Comparison of ENCODE assay signal across 15 mouse cellular contexts in genomic region chr11:89804822-89805221, GRCm38 (mm10). TPM values are rescaled to one million over a fixed set of nuclear protein-coding genes. Genes with fewer than 3 reads are reported as not detected.
DNase-seq lines count a peak whose midpoint lies in the region; ATAC-seq and TF ChIP-seq lines count a peak whose summit lies in the region.
"Had no signal": no experiment of that assay in that cellular context is flagged by ENCODE, and none has a peak within 500 bp of the region (broad histone marks: within the 10 kb centered on the region; RNA-seq: fewer than 3 reads in every experiment).

No protein-coding gene starts in this region.

- H3K4me2 ChIP-seq in heart, embryonic 12.5 days: peak overlapping the region; percentile 57
- no peak overlapping the region for H3K4me2 ChIP-seq in lung, postnatal 0 days (replicated peaks; ENCODE audit: low read depth, low read length)
- no peak overlapping the region for H3K4me2 ChIP-seq in hindbrain, embryonic 16.5 days (ENCODE audit: low read length)
- H3K4me2 ChIP-seq: liver, embryonic 13.5 days; stomach, embryonic 15.5 days had no signal

- intact Hi-C loops in heart, adult 2 months (cut with DNase I): no loop called here

- TF ChIP-seq EP300 in heart, adult 2 months (IDR thresholded peaks at IDR 0.05; ENCODE audit: insufficient read depth, low read depth, low read length): no peak
- TF ChIP-seq EP300 in lung, postnatal 0 days (IDR thresholded peaks at IDR 0.05): no peak

- H3K4me1 ChIP-seq in heart, embryonic 12.5 days (replicated peaks): peaks cover 19% of the 10 kb centered on the region
- no peaks in the 10 kb centered on the region for H3K4me1 ChIP-seq in heart, adult 2 months (ENCODE audit: control insufficient read depth, insufficient read depth, low read length)
- no peaks in the 10 kb centered on the region for H3K4me1 ChIP-seq in lung, postnatal 0 days (ENCODE audit: insufficient read depth, low read depth, low read length)
- peaks cover 7% of the 10 kb centered on the region for H3K4me1 ChIP-seq in hindbrain, embryonic 16.5 days (ENCODE audit: control insufficient read depth, insufficient read depth, low read depth, low read length)
- H3K4me1 ChIP-seq: liver, embryonic 13.5 days; megakaryocyte, embryonic 14.5 days had no signal

- H3K4me3 ChIP-seq in heart, embryonic 12.5 days: no peak overlapping the region
- H3K4me3 ChIP-seq in heart, adult 2 months: no peak overlapping the region
- H3K4me3 ChIP-seq in lung, postnatal 0 days (ENCODE audit: low read depth, low read length): no peak overlapping the region
- H3K4me3 ChIP-seq in hindbrain, embryonic 16.5 days (ENCODE audit: low read length): no peak overlapping the region
- H3K4me3 ChIP-seq: gastrocnemius, adult 2 months; left cerebral cortex, adult 2 months; liver, embryonic 13.5 days; megakaryocyte, embryonic 14.5 days; stomach, embryonic 15.5 days had no signal

- 0 out of 2 replicates have a peak overlapping the region, but pooled peaks have one; percentile 12 for H3K9ac ChIP-seq in heart, embryonic 12.5 days
- no peak overlapping the region for H3K9ac ChIP-seq in heart, adult 2 months (ENCODE audit: low read depth, low read length)
- H3K9ac ChIP-seq in lung, postnatal 0 days (replicated peaks; ENCODE audit: low read depth): no peak overlapping the region
- no peak overlapping the region for H3K9ac ChIP-seq in hindbrain, embryonic 16.5 days (ENCODE audit: low read depth, low read length)
- H3K9ac ChIP-seq: liver, embryonic 13.5 days; stomach, embryonic 15.5 days had no signal

- DNase-seq in heart, adult 2 months: no peak
- DNase-seq in lung, postnatal 0 days (ENCODE audit: low spot score): peak; percentile 15
- no peak for DNase-seq in lung, postnatal 14 days
- DNase-seq in retina, embryonic 14.5 days (ENCODE audit: low spot score): peak; percentile 3
- no peak for DNase-seq in T-cell, adult 2 months (ENCODE audit: low spot score)
- no peak for DNase-seq in lung, postnatal 36 days
- DNase-seq: cerebellum, postnatal 25 days; gastrocnemius, adult 2 months; kidney, postnatal 36 days; liver, embryonic 13.5 days had no signal

- no peak for TF ChIP-seq CTCF in heart, adult 2 months (IDR thresholded peaks at IDR 0.05)
- no peak for TF ChIP-seq CTCF in lung, postnatal 0 days (IDR thresholded peaks at IDR 0.05)

- ATAC-seq in heart, embryonic 12.5 days (ENCODE audit: insufficient number of reproducible peaks, low FRiP score): no peak
- no peak for ATAC-seq in lung, postnatal 0 days
- ATAC-seq in hindbrain, embryonic 16.5 days: peak; percentile 81

- no peaks in the 10 kb centered on the region for H3K9me3 ChIP-seq in heart, embryonic 12.5 days (replicated peaks)
- no peaks in the 10 kb centered on the region for H3K9me3 ChIP-seq in lung, postnatal 0 days (ENCODE audit: low read length)
- H3K9me3 ChIP-seq in hindbrain, embryonic 16.5 days (ENCODE audit: control insufficient read depth, low read length): no peaks in the 10 kb centered on the region
- H3K9me3 ChIP-seq: liver, embryonic 13.5 days; stomach, embryonic 15.5 days had no signal

- WGBS in heart, embryonic 12.5 days: 13% methylated on average over 5 of the region's 5 CpGs
- 28% methylated on average over 5 of the region's 5 CpGs for WGBS in heart, adult 2 months
- 14% methylated on average over 5 of the region's 5 CpGs for WGBS in lung, postnatal 0 days
- 47% methylated on average over 5 of the region's 5 CpGs for WGBS in hindbrain, embryonic 16.5 days

- TF ChIP-seq POLR2A in heart, adult 2 months (IDR thresholded peaks at IDR 0.05; ENCODE audit: insufficient read depth, low read depth, low read length): no peak

- H3K27ac ChIP-seq in heart, embryonic 12.5 days (ENCODE audit: poor library complexity, severe bottlenecking): no peak overlapping the region
- no peak overlapping the region for H3K27ac ChIP-seq in heart, adult 2 months
- no peak overlapping the region for H3K27ac ChIP-seq in lung, postnatal 0 days (ENCODE audit: low read length)
- H3K27ac ChIP-seq in hindbrain, embryonic 16.5 days (ENCODE audit: low read depth, low read length): peak overlapping the region; percentile 48; the same call in 1 of the 2 replicates
- H3K27ac ChIP-seq: gastrocnemius, adult 2 months; left cerebral cortex, adult 2 months; liver, embryonic 13.5 days; stomach, embryonic 15.5 days had no signal

- peaks cover 12% of the 10 kb centered on the region for H3K27me3 ChIP-seq in heart, embryonic 12.5 days (replicated peaks)
- H3K27me3 ChIP-seq in heart, adult 2 months (ENCODE audit: control insufficient read depth, insufficient read depth, low read length): no peaks in the 10 kb centered on the region; the same call in 1 of the 2 replicates
- no peaks in the 10 kb centered on the region for H3K27me3 ChIP-seq in lung, postnatal 0 days (replicated peaks; ENCODE audit: insufficient read depth, low read length)
- no peaks in the 10 kb centered on the region for H3K27me3 ChIP-seq in hindbrain, embryonic 16.5 days (replicated peaks; ENCODE audit: control insufficient read depth, insufficient read depth, low read length)
- H3K27me3 ChIP-seq: liver, embryonic 13.5 days; megakaryocyte, embryonic 14.5 days; stomach, embryonic 15.5 days had no signal

- no peaks in the 10 kb centered on the region for H3K79me2 ChIP-seq in heart, adult 2 months (replicated peaks; ENCODE audit: control insufficient read depth, insufficient read depth, low read length)

- H3K36me3 ChIP-seq in heart, embryonic 12.5 days: no peaks in the 10 kb centered on the region
- no peaks in the 10 kb centered on the region for H3K36me3 ChIP-seq in heart, adult 2 months (ENCODE audit: control insufficient read depth, insufficient read depth, low read length)
- no peaks in the 10 kb centered on the region for H3K36me3 ChIP-seq in lung, postnatal 0 days (ENCODE audit: insufficient read depth, low read length)
- no peaks in the 10 kb centered on the region for H3K36me3 ChIP-seq in hindbrain, embryonic 16.5 days (ENCODE audit: control insufficient read depth, insufficient read depth, low read length)
- H3K36me3 ChIP-seq: liver, embryonic 13.5 days; stomach, embryonic 15.5 days had no signal

RNA-seq across cellular contexts. Expression of gene Ankfn1, which starts 27.4 kb away (rescaled TPM):
- polyA plus RNA-seq in heart, embryonic 12.5 days (2016; fragmentation: Nextera tagmentation; extraction: Ambion mirVana): not detected in 2 replicates
- not detected for total RNA-seq in heart, adult 2 months (2021)
- 0.14 TPM in 1 of 2 replicates, not detected in the other for polyA plus RNA-seq in heart, adult 2 months (2012; rRNA removed)
- 0.85 and 1.1 TPM in 2 replicates for polyA plus RNA-seq in lung, postnatal 0 days (2015; fragmentation: Nextera tagmentation; extraction: Ambion mirVana)
- 4.3 and 4.4 TPM in 2 replicates for polyA plus RNA-seq in hindbrain, embryonic 16.5 days (2015; fragmentation: Nextera tagmentation; extraction: Ambion mirVana)

Comparison
In these comparisons a context has a peak if more than half of its experiments do, and no peak if none do; other contexts are left out.
1. DNase-seq: peak in lung, postnatal 0 days (single experiment) and retina, embryonic 14.5 days (single experiment); none in heart, adult 2 months (0 of 2), lung, postnatal 14 days (single experiment), T-cell, adult 2 months (single experiment) and lung, postnatal 36 days (single experiment).